Mouse (Mus musculus) C2C12 (cell line): ENCODE data around the gene Ica1. TPM values are rescaled to one million over a fixed set of nuclear protein-coding genes. Genes with fewer than 3 reads are reported as not detected.

Experiments used
- H3K27me3 ChIP-seq: one replicate; pipeline ENCODE4 v1.6.1; 2011; ENCODE audit not compliant: control insufficient read depth, insufficient read depth, insufficient read length
- H3K36me3 ChIP-seq: one replicate; pipeline ENCODE4 v1.6.1; 2011; ENCODE audit not compliant: control insufficient read depth, insufficient read depth
- H3K4me3 ChIP-seq: one replicate; pipeline ENCODE4 v1.5.1; 2011; ENCODE audit warnings: mild to moderate bottlenecking, control low read depth; ENCODE audit not compliant: poor library complexity, insufficient read depth, severe bottlenecking
- H3K79me2 ChIP-seq: one replicate; pipeline ENCODE4 v1.6.1; 2011; ENCODE audit not compliant: control insufficient read depth, insufficient read depth
- H3K79me3 ChIP-seq: one replicate; pipeline ENCODE4 v1.6.1; 2011; ENCODE audit warnings: low read depth, control low read depth
- H3ac ChIP-seq: one replicate; pipeline ENCODE3; 2011; ENCODE audit warnings: low read depth; ENCODE audit not compliant: control insufficient read depth, insufficient read length
- CEBPB ChIP-seq: IDR thresholded peaks from one replicate; pipeline ENCODE4 v1.6.1; 2011; ENCODE audit warnings: low read depth, mild to moderate bottlenecking, control low read depth, moderate library complexity
- CTCF ChIP-seq: IDR thresholded peaks from one replicate; pipeline ENCODE4 v1.5.1; 2011; ENCODE audit not compliant: control insufficient read depth, insufficient read depth, insufficient read length
- FOSL1 ChIP-seq: IDR thresholded peaks from one replicate; pipeline ENCODE4 v1.8.0; 2011; ENCODE audit warnings: mild to moderate bottlenecking, low read length; ENCODE audit not compliant: poor library complexity, insufficient read depth, severe bottlenecking
- MAX ChIP-seq: IDR thresholded peaks from one replicate; pipeline ENCODE4 v1.6.1; 2011; ENCODE audit warnings: mild to moderate bottlenecking, control low read depth
- MYOD1 ChIP-seq: IDR thresholded peaks from one replicate; pipeline ENCODE4 v1.6.1; 2011; ENCODE audit warnings: low read depth; ENCODE audit not compliant: control insufficient read depth, insufficient read length
- MYOG ChIP-seq: IDR thresholded peaks from one replicate; pipeline ENCODE4 v1.6.1; 2011; ENCODE audit not compliant: control insufficient read depth, insufficient read length; ENCODE audit errors: extremely low read depth
- USF1 ChIP-seq: IDR thresholded peaks from one replicate; pipeline ENCODE4 v1.6.1; 2011; ENCODE audit warnings: low read depth, mild to moderate bottlenecking, control low read depth, moderate library complexity
- polyA plus RNA-seq: library from polyadenylated mRNA; unstranded; fragments of >200 nt; fragmentation: generic; extraction: Trizol; gene quantifications from one replicate; pipeline ENCODE4 v1.2.1, GENCODE M21; 2012; ENCODE audit warnings: missing spikeins

Gene Ica1
- polyA plus RNA-seq, 1 experiment, result 10.5 TPM

GRCm38 (mm10) chr6:8754486-8754885 is 23.8 kb downstream of the Ica1 start:
- TF ChIP-seq MYOD1 (no peak), USF1 (no peak), CTCF (no peak), MAX (no peak), FOSL1 (no peak)

GRCm38 (mm10) chr6:8753723-8754036 is 24.6 kb downstream of the Ica1 start:
- Histone ChIP-seq H3K79me3 (no peaks in the 10 kb centered on the region), H3ac (no peak overlapping the region), H3K36me3 (peaks cover 14% of the 10 kb centered on the region), H3K79me2 (no peaks in the 10 kb centered on the region), H3K27me3 (no peaks in the 10 kb centered on the region), H3K4me3 (no peak overlapping the region)
- TF ChIP-seq MAX (no peak), MYOD1 (no peak), CTCF (no peak)

More at GRCm38 (mm10) chr6:8754486-8754885, 23.8 kb downstream of the Ica1 start:
- Histone ChIP-seq H3K79me3 (no peaks in the 10 kb centered on the region), H3K36me3 (peaks cover 14% of the 10 kb centered on the region), H3K27me3 (no peaks in the 10 kb centered on the region), H3K4me3 (no peak overlapping the region), H3K79me2 (no peaks in the 10 kb centered on the region), H3ac (no peak overlapping the region)

GRCm38 (mm10) chr6:8752984-8753722 is 25.1 kb downstream of the Ica1 start:
- TF ChIP-seq CEBPB (no peak), MYOG (no peak), USF1 (no peak), FOSL1 (no peak), CTCF (no peak), MAX (no peak), MYOD1 (no peak)
- H3K4me3 ChIP-seq, result no peak overlapping the region
- H3K27me3 ChIP-seq, result no peaks in the 10 kb centered on the region
- no peak overlapping the region for H3ac ChIP-seq
- H3K36me3 ChIP-seq, result peaks cover 20% of the 10 kb centered on the region
- H3K79me3 ChIP-seq, result no peaks in the 10 kb centered on the region
- no peaks in the 10 kb centered on the region for H3K79me2 ChIP-seq

GRCm38 (mm10) chr6:8744886-8745285 is 33.4 kb downstream of the Ica1 start:
- TF ChIP-seq CEBPB, result no peak
- TF ChIP-seq USF1, result no peak
- TF ChIP-seq MAX, result no peak
- no peak for TF ChIP-seq MYOD1
- Histone ChIP-seq H3K79me2 (no peaks in the 10 kb centered on the region), H3K27me3 (no peaks in the 10 kb centered on the region)

GRCm38 (mm10) chr6:8744273-8744785 is 34.0 kb downstream of the Ica1 start:
- Histone ChIP-seq H3K79me2 (no peaks in the 10 kb centered on the region), H3K27me3 (no peaks in the 10 kb centered on the region), H3K4me3 (no peak overlapping the region), H3ac (no peak overlapping the region), H3K36me3 (peaks cover 14% of the 10 kb centered on the region), H3K79me3 (no peaks in the 10 kb centered on the region)
- no peak for TF ChIP-seq MYOD1
- no peak for TF ChIP-seq CEBPB
- no peak for TF ChIP-seq MYOG
- TF ChIP-seq FOSL1, result no peak

More at GRCm38 (mm10) chr6:8744886-8745285, 33.4 kb downstream of the Ica1 start:
- Histone ChIP-seq H3K79me3 (no peaks in the 10 kb centered on the region), H3ac (no peak overlapping the region), H3K4me3 (no peak overlapping the region), H3K36me3 (peaks cover 15% of the 10 kb centered on the region)

GRCm38 (mm10) chr6:8742449-8742848 is 35.8 kb downstream of the Ica1 start:
- Histone ChIP-seq H3K27me3 (no peaks in the 10 kb centered on the region), H3K4me3 (no peak overlapping the region), H3K79me3 (no peaks in the 10 kb centered on the region), H3K36me3 (peaks cover 6% of the 10 kb centered on the region), H3K79me2 (no peaks in the 10 kb centered on the region), H3ac (no peak overlapping the region)
- TF ChIP-seq MYOG (no peak), USF1 (no peak), MAX (no peak), CEBPB (no peak), MYOD1 (no peak), CTCF (no peak), FOSL1 (no peak)
